Mouse (Mus musculus): Measurements from ENCODE around the gene Defa34. TPM values are rescaled to one million over a fixed set of nuclear protein-coding genes. Genes with fewer than 3 reads are reported as not detected.
"Not testable (repeated sequence)": the region's sequence is repeated elsewhere in the genome, so short reads cannot be mapped to it uniquely, and the experiment has no call there.

The Defa34 gene
- not detected for total RNA-seq (2021)
- long read RNA-seq, experiment 1 = 0 reads
- long read RNA-seq, experiment 2 = 0 reads

- not testable (repeated sequence) for H3K4me3 ChIP-seq; H3K27ac ChIP-seq; DNase-seq (ENCODE audit: low spot score in 2 of 2)
Measured at GRCm38 (mm10) chr8:21665497-21665896, at the start of gene Defa34. Gene Defa34 (plus strand): TSS chr8:21665797.

DNA sequence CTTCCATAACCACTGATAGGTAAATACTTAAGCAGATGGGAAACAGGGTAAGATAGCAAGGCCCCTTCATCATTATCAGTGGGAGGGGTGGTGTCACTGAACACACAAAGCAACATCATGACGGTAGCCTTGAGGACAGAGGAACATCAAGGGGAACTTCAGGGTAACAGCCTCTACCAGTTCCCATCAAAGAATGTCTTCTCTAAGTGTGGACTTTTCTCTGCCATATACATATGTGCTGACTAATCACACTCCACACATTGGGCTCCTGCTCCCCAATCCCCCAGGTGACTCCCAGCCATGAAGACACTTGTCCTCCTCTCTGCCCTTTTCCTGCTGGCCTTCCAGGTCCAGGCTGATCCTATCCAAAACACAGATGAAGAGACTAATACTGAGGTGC, 47.7 kb upstream of the Defa34 start, which contains the start of gene Defa26:
Defa26 (plus strand) TSS at position 301 of the 400 bp plus-strand sequence.
- H3K4me3 ChIP-seq; DNase-seq (ENCODE audit: low spot score in 2 of 2); H3K27ac ChIP-seq: not testable (repeated sequence)

- H3K4me3 ChIP-seq; H3K27ac ChIP-seq; DNase-seq (ENCODE audit: low spot score in 2 of 2): not testable (repeated sequence)
Measured at GRCm38 (mm10) chr8:21655480-21655879, 10.1 kb upstream of the Defa34 start, which contains the start of gene Defa17. Gene Defa17 (plus strand): TSS chr8:21655780.

- not testable (repeated sequence) for H3K27ac ChIP-seq; H3K4me3 ChIP-seq; DNase-seq (ENCODE audit: low spot score in 2 of 2)
Measured at GRCm38 (mm10) chr8:21703545-21703944, 37.9 kb downstream of the Defa34 start, which contains the start of gene AY761184. Gene AY761184 (minus strand): TSS chr8:21703645.

Other genes starting within 250 kb of the Defa34 start
- not detected for gene Defa36, start 238.4 kb upstream of the Defa34 start, total RNA-seq (2021)
- not detected for gene Gm7849, start 209.2 kb upstream of the Defa34 start, total RNA-seq (2021)
- gene Defa20, start 156.5 kb upstream of the Defa34 start, total RNA-seq (2021) = not detected
- gene Defa32, start 136.8 kb upstream of the Defa34 start, total RNA-seq (2021) = not detected
- not detected for gene Defa37, start 100.4 kb upstream of the Defa34 start, total RNA-seq (2021)
- gene Defa28, start 82.8 kb upstream of the Defa34 start, total RNA-seq (2021) = not detected
- gene Gm7861, start 71.3 kb upstream of the Defa34 start, total RNA-seq (2021) = not detected
- not detected for gene Defa26, start 47.6 kb upstream of the Defa34 start, total RNA-seq (2021)
- not detected for gene Defa17, start 10.0 kb upstream of the Defa34 start, total RNA-seq (2021)
- gene AY761184, start 37.8 kb downstream of the Defa34 start, total RNA-seq (2021) = not detected
- not detected for gene Defa24, start 68.7 kb downstream of the Defa34 start, total RNA-seq (2021)
- gene Defb50, start 157.7 kb downstream of the Defa34 start, total RNA-seq (2021) = not detected
- not detected for gene Defb2, start 174.1 kb downstream of the Defa34 start, total RNA-seq (2021)
- gene Defb10, start 193.1 kb downstream of the Defa34 start, total RNA-seq (2021) = not detected
- not detected for gene Defb9, start 219.6 kb downstream of the Defa34 start, total RNA-seq (2021)
- gene Defb11, start 240.6 kb downstream of the Defa34 start, total RNA-seq (2021) = not detected